Mouse (Mus musculus) cortical plate, adult 2 months (tissue): ENCODE results near the gene Pcdh11x. TPM values are rescaled to one million over a fixed set of nuclear protein-coding genes. Genes with fewer than 3 reads are reported as not detected.
"Not testable (repeated sequence)": the region's sequence is repeated elsewhere in the genome, so short reads cannot be mapped to it uniquely, and the experiment has no call there.

ENCODE experiments used
- H3K27ac ChIP-seq: fragments of 200-500 bp; 2 replicates; pipeline ENCODE4 v1.5.1; 2012; ENCODE audit warnings: low read length, control low read depth, inconsistent platforms; ENCODE audit not compliant: insufficient read depth
- H3K4me1 ChIP-seq: fragments of 200-500 bp; 2 replicates; pipeline ENCODE4 v1.6.1; 2011; ENCODE audit warnings: low read length; ENCODE audit not compliant: control insufficient read depth, insufficient read depth
- H3K4me3 ChIP-seq: fragments of 200-500 bp; 2 replicates; pipeline ENCODE4 v1.5.1; 2011; ENCODE audit warnings: mild to moderate bottlenecking, low read length, control low read depth; ENCODE audit not compliant: insufficient read depth
- CTCF ChIP-seq: fragments of 200-500 bp; IDR thresholded peaks from 2 replicates; pipeline ENCODE4 v1.5.1; 2011; ENCODE audit warnings: mild to moderate bottlenecking, control low read depth, low read length; ENCODE audit not compliant: insufficient read depth; ENCODE audit errors: extremely low read depth
- POLR2A ChIP-seq: fragments of 200-500 bp; IDR thresholded peaks from 2 replicates; pipeline ENCODE4 v1.6.1; 2011; ENCODE audit warnings: mild to moderate bottlenecking, low read length, control low read depth; ENCODE audit not compliant: insufficient read depth; ENCODE audit errors: extremely low read depth
- polyA plus RNA-seq: library from polyadenylated mRNA; depleted of rRNA; stranded (reverse); fragments of >200 nt; gene quantifications from 2 replicates; pipeline ENCODE4 v1.2.3, GENCODE M21; 2012; rRNA removed

Gene Pcdh11x
- 5.5 and 6.2 TPM in 2 replicates for polyA plus RNA-seq

GRCm38 (mm10) chrX:120290011-120290899 is at the start of gene Pcdh11x:
Gene Pcdh11x, plus strand, starts transcription at chrX:120290259.
- Histone ChIP-seq H3K4me3 (peak within 1 kb of the TSS; percentile 70), H3K27ac (no peak within 1 kb of the TSS), H3K4me1 (no peaks in the 10 kb centered on the region)
- TF ChIP-seq CTCF: no peak
- TF ChIP-seq POLR2A: peak; percentile 70

- no peak overlapping the region for H3K27ac ChIP-seq
- H3K4me1 ChIP-seq: no peaks in the 10 kb centered on the region
- TF ChIP-seq POLR2A (no peak), CTCF (no peak)
- H3K4me3 ChIP-seq: no peak overlapping the region
These were observed 30.0 kb upstream of the Pcdh11x start for GRCm38 (mm10) chrX:120260089-120260488.

- Histone ChIP-seq H3K4me1 (no peaks in the 10 kb centered on the region), H3K27ac (no peak overlapping the region), H3K4me3 (no peak overlapping the region)
- TF ChIP-seq POLR2A (no peak), CTCF (no peak)
These were observed 4.5 kb upstream of the Pcdh11x start for GRCm38 (mm10) chrX:120285522-120285921.

GRCm38 (mm10) chrX:120287502-120287901 is 2.6 kb upstream of the Pcdh11x start:
- Histone ChIP-seq H3K4me1 (no peaks in the 10 kb centered on the region), H3K4me3 (no peak overlapping the region), H3K27ac (no peak overlapping the region)
- TF ChIP-seq CTCF: no peak
- TF ChIP-seq POLR2A: no peak

- TF ChIP-seq CTCF: no peak
- no peak for TF ChIP-seq POLR2A
- Histone ChIP-seq H3K27ac (no peak overlapping the region), H3K4me1 (no peaks in the 10 kb centered on the region)
These were observed 831 bp downstream of the Pcdh11x start for GRCm38 (mm10) chrX:120290900-120291280.

GRCm38 (mm10) chrX:120291696-120292095 is 1.6 kb downstream of the Pcdh11x start:
- Histone ChIP-seq H3K4me3 (peak overlapping the region; percentile 93), H3K4me1 (no peaks in the 10 kb centered on the region), H3K27ac (no peak overlapping the region)
- TF ChIP-seq CTCF: no peak
- TF ChIP-seq POLR2A: no peak

More at GRCm38 (mm10) chrX:120290900-120291280, 831 bp downstream of the Pcdh11x start:
- H3K4me3 ChIP-seq: peak overlapping the region; percentile 70

- Histone ChIP-seq H3K27ac (peak overlapping the region; percentile 94), H3K4me1 (no peaks in the 10 kb centered on the region), H3K4me3 (peak overlapping the region; percentile 93)
- TF ChIP-seq POLR2A (0 out of 2 replicates have a peak, but pooled peaks have one; percentile 16), CTCF (no peak)
These were observed 3.0 kb downstream of the Pcdh11x start for GRCm38 (mm10) chrX:120292832-120293750.

- H3K4me1 ChIP-seq: no peaks in the 10 kb centered on the region
- no peak overlapping the region for H3K27ac ChIP-seq
- TF ChIP-seq POLR2A (no peak), CTCF (no peak)
These were observed 11.6 kb downstream of the Pcdh11x start for GRCm38 (mm10) chrX:120301469-120302175.

GRCm38 (mm10) chrX:120312995-120313394 is 22.9 kb downstream of the Pcdh11x start, which contains the start of gene H2afb3:
Gene H2afb3, minus strand, starts transcription at chrX:120313095.
- H3K27ac ChIP-seq, H3K4me1 ChIP-seq, H3K4me3 ChIP-seq: not testable (repeated sequence)

More at GRCm38 (mm10) chrX:120301469-120302175, 11.6 kb downstream of the Pcdh11x start:
- H3K4me3 ChIP-seq: no peak overlapping the region

GRCm38 (mm10) chrX:120466225-120466624 is 176.2 kb downstream of the Pcdh11x start:
- Histone ChIP-seq H3K4me3 (no peak overlapping the region), H3K4me1 (no peaks in the 10 kb centered on the region), H3K27ac (no peak overlapping the region)
- TF ChIP-seq POLR2A (no peak), CTCF (no peak)
